ENCODE assay signal across 9 mouse cellular contexts in genomic region chr4:138819101-138819500, GRCm38 (mm10). TPM values are rescaled to one million over a fixed set of nuclear protein-coding genes. Genes with fewer than 3 reads are reported as not detected.
DNase-seq lines count a peak whose midpoint lies in the region; ATAC-seq and TF ChIP-seq lines count a peak whose summit lies in the region.
"Had no signal": no experiment of that assay in that cellular context is flagged by ENCODE, and none has a peak within 500 bp of the region (broad histone marks: within the 10 kb centered on the region; RNA-seq: fewer than 3 reads in every experiment).

No protein-coding gene starts in this region.

- H3K4me2 ChIP-seq in stomach, embryonic 16.5 days (ENCODE audit: low read depth, low read length), result no peak overlapping the region
- no peak overlapping the region for H3K4me2 ChIP-seq in stomach, postnatal 0 days (replicated peaks; ENCODE audit: low read depth)

- no peaks in the 10 kb centered on the region for H3K9me3 ChIP-seq in stomach, embryonic 16.5 days (replicated peaks; ENCODE audit: control insufficient read depth, low read length)
- no peaks in the 10 kb centered on the region for H3K9me3 ChIP-seq in stomach, postnatal 0 days (ENCODE audit: control insufficient read depth, low read length)

- 0 out of 2 replicates have a peak, but pooled peaks have one; percentile 47 for ATAC-seq in stomach, embryonic 16.5 days (ENCODE audit: insufficient read depth, low FRiP score)
- no peak; the same call in 1 of the 2 replicates for ATAC-seq in stomach, postnatal 0 days (ENCODE audit: low FRiP score, low TSS enrichment)
- ATAC-seq in CD4-positive, CD25-positive, alpha-beta regulatory T cell, adult 4 months, result no peak
- no peak for ATAC-seq in erythroblast, adult 5-6 weeks (replicated peaks; ENCODE audit: low FRiP score, poor library complexity, severe bottlenecking)

- H3K4me1 ChIP-seq in stomach, embryonic 16.5 days (ENCODE audit: control insufficient read depth, insufficient read depth, low read length), result no peaks in the 10 kb centered on the region
- H3K4me1 ChIP-seq in stomach, postnatal 0 days (replicated peaks; ENCODE audit: control insufficient read depth, insufficient read depth), result no peaks in the 10 kb centered on the region

- no peaks in the 10 kb centered on the region for H3K36me3 ChIP-seq in stomach, embryonic 16.5 days (ENCODE audit: control insufficient read depth, insufficient read depth, low read length)
- no peaks in the 10 kb centered on the region for H3K36me3 ChIP-seq in stomach, postnatal 0 days (ENCODE audit: control insufficient read depth, insufficient read depth, low read length)

- TF ChIP-seq EP300 in stomach, postnatal 0 days (optimal IDR thresholded peaks at IDR 0.05), result no peak

- TF ChIP-seq CTCF in stomach, postnatal 0 days (IDR thresholded peaks at IDR 0.05; ENCODE audit: low read depth), result no peak

- 43% methylated on average over 8 of the region's 8 CpGs for WGBS in stomach, embryonic 16.5 days
- 38% methylated on average over 8 of the region's 8 CpGs for WGBS in stomach, postnatal 0 days

- intact Hi-C loops in left cerebral cortex, postnatal 36 days (cut with DNase I), result no loop called here

- H3K9ac ChIP-seq in stomach, embryonic 16.5 days (ENCODE audit: low read length), result no peak overlapping the region
- no peak overlapping the region for H3K9ac ChIP-seq in stomach, postnatal 0 days (ENCODE audit: low read length)

- H3K4me3 ChIP-seq in stomach, embryonic 16.5 days (replicated peaks; ENCODE audit: low read length), result no peak overlapping the region
- H3K4me3 ChIP-seq in stomach, postnatal 0 days (ENCODE audit: low read depth, low read length), result no peak overlapping the region

- no peak overlapping the region for H3K27ac ChIP-seq in stomach, embryonic 16.5 days (ENCODE audit: low read length)
- no peak overlapping the region for H3K27ac ChIP-seq in stomach, postnatal 0 days (replicated peaks)

- no peak for DNase-seq in stomach, postnatal 0 days (ENCODE audit: low spot score)
- peak; percentile 97 for DNase-seq in heart, adult 11 months
- DNase-seq in kidney, postnatal 36 days, result peak; percentile 79 to 84
- DNase-seq in frontal cortex, postnatal 14 days (ENCODE audit: low spot score in 2 of 2), result no peak
- no peak for DNase-seq in left cerebral cortex, postnatal 36 days (ENCODE audit: low spot score in 2 of 2)

- H3K27me3 ChIP-seq in stomach, embryonic 16.5 days (ENCODE audit: control insufficient read depth, insufficient read depth, low read length), result no peaks in the 10 kb centered on the region
- H3K27me3 ChIP-seq in stomach, postnatal 0 days (ENCODE audit: control insufficient read depth, insufficient read depth, low read length), result no peaks in the 10 kb centered on the region

RNA-seq across cellular contexts. Expression of gene Pla2g2d, which starts 43.6 kb away (rescaled TPM):
- 0.61 and 0.80 TPM in 2 replicates for polyA plus RNA-seq in stomach, embryonic 16.5 days (2015; fragmentation: Nextera tagmentation; extraction: Ambion mirVana)
- polyA plus RNA-seq in stomach, postnatal 0 days (2015; fragmentation: Nextera tagmentation; extraction: Ambion mirVana), result 0.21 and 0.27 TPM in 2 replicates
- under 1 TPM; 0.15 to 0.85 TPM for polyA plus RNA-seq in CD4-positive, CD25-positive, alpha-beta regulatory T cell, adult 4 months (2017; shearing (Covaris generic))
- 0.84 TPM in 1 of 2 replicates, not detected in the other for total RNA-seq in erythroblast, adult 5-6 weeks (2015; ENCODE audit: low replicate concordance)
- total RNA-seq in erythroblast, adult 5-6 weeks (2017; ENCODE audit: low replicate concordance), result 0.26 TPM in 1 of 2 replicates, not detected in the other
- total RNA-seq in left cerebral cortex, postnatal 36 days (2021), result under 1 TPM; 0.52 to 0.68 TPM
- total RNA-seq: gastrocnemius, postnatal 4 days had no signal

RNA-seq across cellular contexts. Expression of gene Pla2g5, which starts 44.2 kb away (rescaled TPM):
- 0.37 and 0.45 TPM in 2 replicates for polyA plus RNA-seq in stomach, embryonic 16.5 days (2015; fragmentation: Nextera tagmentation; extraction: Ambion mirVana)
- polyA plus RNA-seq in stomach, postnatal 0 days (2015; fragmentation: Nextera tagmentation; extraction: Ambion mirVana), result 0.28 and 0.34 TPM in 2 replicates
- polyA plus RNA-seq in CD4-positive, CD25-positive, alpha-beta regulatory T cell, adult 4 months (2017; shearing (Covaris generic)), result not detected
- not detected in 2 replicates for total RNA-seq in erythroblast, adult 5-6 weeks (2015; ENCODE audit: low replicate concordance)
- not detected in 2 replicates for total RNA-seq in erythroblast, adult 5-6 weeks (2017; ENCODE audit: low replicate concordance)
- 1 to 10 TPM; 2.6 to 6.2 TPM for total RNA-seq in left cerebral cortex, postnatal 36 days (2021)

RNA-seq across cellular contexts. Expression of gene Gm13030, which starts 54.7 kb away (rescaled TPM):
- not detected in 2 replicates for polyA plus RNA-seq in stomach, embryonic 16.5 days (2015; fragmentation: Nextera tagmentation; extraction: Ambion mirVana)
- not detected in 2 replicates for polyA plus RNA-seq in stomach, postnatal 0 days (2015; fragmentation: Nextera tagmentation; extraction: Ambion mirVana)
- not detected for polyA plus RNA-seq in CD4-positive, CD25-positive, alpha-beta regulatory T cell, adult 4 months (2017; shearing (Covaris generic))
- total RNA-seq in erythroblast, adult 5-6 weeks (2015; ENCODE audit: low replicate concordance), result 11.5 TPM in 1 of 2 replicates, not detected in the other
- total RNA-seq in erythroblast, adult 5-6 weeks (2017; ENCODE audit: low replicate concordance), result not detected in 2 replicates
- not detected for total RNA-seq in left cerebral cortex, postnatal 36 days (2021)
- total RNA-seq: gastrocnemius, postnatal 4 days had no signal

RNA-seq across cellular contexts. Expression of gene Pla2g2e, which starts 58.6 kb away (rescaled TPM):
- not detected in 2 replicates for polyA plus RNA-seq in stomach, embryonic 16.5 days (2015; fragmentation: Nextera tagmentation; extraction: Ambion mirVana)
- polyA plus RNA-seq in stomach, postnatal 0 days (2015; fragmentation: Nextera tagmentation; extraction: Ambion mirVana), result 0.22 TPM in 1 of 2 replicates, not detected in the other
- polyA plus RNA-seq in CD4-positive, CD25-positive, alpha-beta regulatory T cell, adult 4 months (2017; shearing (Covaris generic)), result not detected
- total RNA-seq in erythroblast, adult 5-6 weeks (2015; ENCODE audit: low replicate concordance), result not detected in 2 replicates
- not detected in 2 replicates for total RNA-seq in erythroblast, adult 5-6 weeks (2017; ENCODE audit: low replicate concordance)
- not detected for total RNA-seq in left cerebral cortex, postnatal 36 days (2021)
- total RNA-seq: gastrocnemius, postnatal 4 days had no signal

Comparison
In these comparisons a context has a peak if more than half of its experiments do, and no peak if none do; other contexts are left out.
1. DNase-seq: peak in heart, adult 11 months (single experiment) and kidney, postnatal 36 days (2 of 2); none in stomach, postnatal 0 days (single experiment), frontal cortex, postnatal 14 days (0 of 2) and left cerebral cortex, postnatal 36 days (0 of 2).